Mouse (Mus musculus) lung, embryonic 14.5 days (tissue): ENCODE results near the gene Ttc3. TPM values are rescaled to one million over a fixed set of nuclear protein-coding genes. Genes with fewer than 3 reads are reported as not detected.

ENCODE experiments used
- ATAC-seq: fragments of 200-750 bp; cut with Nextera tagmentation; 2 replicates; pipeline ENCODE4 v1.8.0; 2017; ENCODE audit warnings: mild to moderate bottlenecking, moderate TSS enrichment, moderate library complexity; ENCODE audit not compliant: insufficient read depth
- DNase-seq: peaks from one replicate; pipeline ENCODE4 v3.0.0-alpha.2; 2015
- H3K27ac ChIP-seq: fragments of 300-500 bp; sonication (generic); 2 replicates; pipeline ENCODE4 v1.5.1; 2014; ENCODE audit warnings: low read depth, mild to moderate bottlenecking, moderate library complexity
- H3K27me3 ChIP-seq: fragments of 300-500 bp; sonication (generic); 2 replicates; pipeline ENCODE4 v1.6.1; 2014; ENCODE audit warnings: low read length, control low read depth; ENCODE audit not compliant: insufficient read depth
- H3K36me3 ChIP-seq: fragments of 300-500 bp; sonication (generic); 2 replicates; pipeline ENCODE4 v1.6.1; 2014; ENCODE audit warnings: control low read depth; ENCODE audit not compliant: insufficient read depth
- H3K4me1 ChIP-seq: fragments of 300-500 bp; sonication (generic); 2 replicates; pipeline ENCODE4 v1.6.1; 2014; ENCODE audit warnings: antibody characterized with exemption, control low read depth; ENCODE audit not compliant: insufficient read depth
- H3K4me2 ChIP-seq: fragments of 300-500 bp; sonication (generic); 2 replicates; pipeline ENCODE4 v1.6.1; 2014; ENCODE audit warnings: mild to moderate bottlenecking
- H3K4me3 ChIP-seq: fragments of 300-500 bp; sonication (generic); 2 replicates; pipeline ENCODE4 v1.5.1; 2014; ENCODE audit warnings: low read depth, low read length
- H3K9ac ChIP-seq: fragments of 300-500 bp; sonication (generic); 2 replicates; pipeline ENCODE4 v1.6.1; 2014
- H3K9me3 ChIP-seq: fragments of 300-500 bp; sonication (generic); 2 replicates; pipeline ENCODE4 v1.6.1; 2016; ENCODE audit warnings: low read depth, low read length, control low read depth
- CTCF ChIP-seq: IDR thresholded peaks from 2 replicates; pipeline ENCODE4 v1.5.1; 2016; ENCODE audit warnings: antibody characterized with exemption, low read depth
- WGBS: fragments of 180-500 bp; shearing (Covaris S2); extraction: QIAGEN DNeasy Blood & Tissue Kit; methylation state at CpG from one replicate; pipeline ENCODE4 v1.1.7; 2014; 5-methylcytosine and 5-hydroxymethylcytosine counted together
- polyA plus RNA-seq: library from polyadenylated mRNA; unstranded; fragments of >200 nt; fragmentation: Nextera tagmentation; extraction: Ambion mirVana; gene quantifications from 2 replicates; pipeline ENCODE4 v1.2.1, GENCODE M21; 2014

The Ttc3 gene
- polyA plus RNA-seq, 1 experiment from 2014 or later: 215 TPM

DNA sequence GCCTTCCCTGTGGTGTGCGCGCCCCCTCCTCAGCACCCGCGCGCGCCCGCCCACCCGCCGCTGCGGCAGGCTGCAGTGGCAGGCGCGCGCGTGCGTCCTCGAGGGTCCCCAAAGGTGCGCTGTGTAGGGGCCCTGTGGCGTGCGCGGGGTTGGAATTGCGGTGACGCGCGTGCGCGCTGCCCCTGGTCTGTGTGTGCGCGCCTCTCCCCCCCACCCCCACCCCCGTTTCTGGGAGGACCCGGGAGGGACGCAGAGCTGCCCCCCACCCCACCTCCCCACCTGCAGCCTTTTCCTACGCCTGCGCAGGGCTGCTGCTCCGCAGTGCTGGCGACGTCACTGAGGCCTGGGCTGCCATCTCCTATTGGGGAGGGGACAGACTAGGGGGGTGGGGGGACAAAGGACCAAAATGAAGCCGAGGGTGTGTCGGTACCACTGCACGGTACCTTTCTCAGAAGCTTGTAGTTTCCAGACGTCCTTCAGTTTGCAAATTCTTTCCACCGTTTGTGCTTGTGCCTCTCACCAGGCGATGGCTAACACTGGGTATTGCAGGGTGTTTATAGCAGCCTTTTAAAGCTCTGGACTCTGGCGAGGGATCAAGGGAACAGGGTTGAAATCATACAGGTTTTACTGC is 998 bp downstream of the Ttc3 start, which contains the start of gene Pigp:
Gene Pigp, minus strand, starts transcription at position 542 of the 631 bp plus-strand sequence.
- no peaks in the 10 kb centered on the region for H3K9me3 ChIP-seq
- peak within 1 kb of the TSS; percentile 94 for H3K4me3 ChIP-seq

GRCm38 (mm10) chr16:94379386-94379785 is 9.0 kb downstream of the Ttc3 start:
- no peak for TF ChIP-seq CTCF
- no peak overlapping the region for H3K4me3 ChIP-seq
- H3K27me3 ChIP-seq: no peaks in the 10 kb centered on the region
- H3K9me3 ChIP-seq: no peaks in the 10 kb centered on the region
- ATAC-seq (no peak), DNase-seq (no peak)
- no peak overlapping the region for H3K9ac ChIP-seq
- whole genome bisulfite sequencing: 76% methylated on average over 1 of the region's 1 CpGs
- no peak overlapping the region for H3K4me2 ChIP-seq
- no peak overlapping the region for H3K27ac ChIP-seq
- peaks cover 2% of the 10 kb centered on the region; the same call in 1 of the 2 replicates for H3K4me1 ChIP-seq
- no peaks in the 10 kb centered on the region; the same call in 1 of the 2 replicates for H3K36me3 ChIP-seq

More for the DNA sequence above, 998 bp downstream of the Ttc3 start, which contains the start of gene Pigp:
- peak within 1 kb of the TSS; percentile 92 for H3K9ac ChIP-seq
- H3K27ac ChIP-seq: peak within 1 kb of the TSS; percentile 96
- H3K27me3 ChIP-seq: no peaks in the 10 kb centered on the region
- peak within 1 kb of the TSS; percentile 85 for H3K4me2 ChIP-seq
- ATAC-seq (peak; percentile 78), DNase-seq (peak; percentile 77)
- under 1% methylated on average over 33 of the region's 43 CpGs for WGBS
- peak; percentile 42 for TF ChIP-seq CTCF
- peaks cover 10% of the 10 kb centered on the region; the same call in 1 of the 2 replicates for H3K4me1 ChIP-seq
- 0 out of 2 replicates have a peak, but pooled peaks cover 6% of the 10 kb centered on the region for H3K36me3 ChIP-seq

DNA sequence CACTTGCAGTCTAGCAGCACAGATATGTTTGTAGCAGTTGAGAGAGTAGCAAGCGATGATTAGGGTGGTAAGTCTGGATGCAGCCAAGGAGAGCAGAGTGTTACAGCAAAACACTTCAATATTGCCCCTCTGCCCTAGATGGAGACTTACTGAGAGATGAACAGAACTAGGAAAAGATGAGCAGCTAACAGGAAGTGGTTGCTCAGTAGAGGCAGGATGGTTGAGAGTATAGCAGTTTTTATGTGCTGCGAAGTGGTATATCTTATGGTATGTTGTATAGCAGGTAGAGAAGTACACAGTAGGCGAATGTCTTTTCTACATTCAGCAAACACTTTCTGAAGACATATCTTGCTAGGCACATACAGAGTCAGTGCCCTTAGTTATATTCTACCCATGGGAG is 12.9 kb downstream of the Ttc3 start:
- no peak for ATAC-seq
- Histone ChIP-seq H3K27ac (no peak overlapping the region), H3K9ac (no peak overlapping the region), H3K9me3 (no peaks in the 10 kb centered on the region), H3K36me3 (peaks cover 7% of the 10 kb centered on the region; the same call in 1 of the 2 replicates), H3K4me2 (no peak overlapping the region), H3K4me3 (no peak overlapping the region), H3K27me3 (no peaks in the 10 kb centered on the region), H3K4me1 (peaks cover 2% of the 10 kb centered on the region; the same call in 1 of the 2 replicates)
- DNase-seq: no peak
- 92% methylated on average over 3 of the region's 3 CpGs for WGBS
- TF ChIP-seq CTCF: no peak

DNA sequence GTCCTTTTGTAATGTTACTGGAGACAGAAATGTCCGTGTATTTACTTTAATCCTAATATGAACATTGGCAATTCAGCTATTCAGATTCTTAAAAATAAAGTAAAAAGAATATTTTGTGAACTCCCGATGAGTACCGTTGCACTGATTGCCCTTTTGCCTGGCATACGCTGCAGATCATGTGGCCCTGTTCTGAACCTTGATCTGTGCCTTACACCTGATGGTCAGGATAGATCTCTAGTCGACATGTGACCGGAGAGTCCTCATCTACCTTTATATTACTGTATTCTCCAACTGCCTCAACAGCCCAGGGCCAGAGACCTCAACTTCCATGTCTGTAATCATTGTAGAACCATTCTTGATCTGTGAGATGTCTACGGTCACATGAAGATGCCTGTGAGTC is 17.3 kb downstream of the Ttc3 start:
- H3K4me1 ChIP-seq: no peaks in the 10 kb centered on the region
- H3K4me3 ChIP-seq: no peak overlapping the region
- DNase-seq (no peak), ATAC-seq (no peak)
- no peak overlapping the region for H3K4me2 ChIP-seq
- H3K9ac ChIP-seq: no peak overlapping the region
- 92% methylated on average over 7 of the region's 7 CpGs for WGBS
- no peak for TF ChIP-seq CTCF
- H3K27ac ChIP-seq: no peak overlapping the region
- H3K36me3 ChIP-seq: peaks cover 7% of the 10 kb centered on the region; the same call in 1 of the 2 replicates
- H3K27me3 ChIP-seq: no peaks in the 10 kb centered on the region
- no peaks in the 10 kb centered on the region for H3K9me3 ChIP-seq

DNA sequence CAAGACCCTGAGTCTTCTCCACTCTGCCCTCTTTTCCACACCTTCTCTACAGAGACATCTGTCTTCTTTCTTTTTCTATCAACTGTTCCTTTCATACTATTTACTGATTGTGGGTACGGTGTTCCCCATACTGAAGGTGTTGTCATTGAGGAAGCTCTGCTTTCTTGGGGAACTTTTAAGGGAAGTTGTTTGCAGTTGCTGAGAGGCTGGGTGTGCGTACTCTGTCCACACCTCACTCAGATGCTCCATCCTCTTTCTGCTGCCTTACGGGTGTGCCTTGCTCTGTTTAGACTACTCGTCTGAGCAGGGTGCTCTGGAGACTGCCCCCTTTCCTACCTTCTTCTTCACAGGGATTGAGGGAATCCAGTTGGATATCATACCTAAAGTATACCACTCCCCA is 21.9 kb downstream of the Ttc3 start:
- no peak overlapping the region for H3K4me3 ChIP-seq
- no peaks in the 10 kb centered on the region for H3K27me3 ChIP-seq
- 73% methylated on average over 4 of the region's 4 CpGs for WGBS
- ATAC-seq (no peak), DNase-seq (no peak)
- TF ChIP-seq CTCF: no peak
- no peak overlapping the region for H3K9ac ChIP-seq
- no peak overlapping the region for H3K4me2 ChIP-seq
- no peak overlapping the region for H3K27ac ChIP-seq
- H3K4me1 ChIP-seq: no peaks in the 10 kb centered on the region
- peaks cover 25% of the 10 kb centered on the region; the same call in 1 of the 2 replicates for H3K36me3 ChIP-seq
- no peaks in the 10 kb centered on the region for H3K9me3 ChIP-seq

DNA sequence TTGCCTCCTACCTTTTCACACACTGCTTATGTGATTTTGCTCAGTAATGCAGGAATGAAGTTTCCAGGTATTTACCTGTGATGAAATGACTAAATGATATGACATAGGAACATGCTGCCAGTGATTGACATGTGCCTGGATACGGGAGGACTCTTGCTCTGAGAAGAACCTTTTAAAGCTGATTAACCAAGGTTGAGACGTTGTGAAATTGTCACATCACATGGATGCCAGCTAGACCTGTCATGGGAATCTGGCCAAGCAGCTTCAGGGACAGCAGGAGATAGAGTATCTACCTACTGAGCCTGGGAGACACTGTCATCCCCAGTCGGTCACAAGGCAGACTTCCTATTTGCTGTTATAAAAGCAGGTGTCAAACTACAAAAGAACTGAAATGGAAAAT is 24.6 kb downstream of the Ttc3 start:
- DNase-seq: no peak
- no peaks in the 10 kb centered on the region for H3K9me3 ChIP-seq
- H3K27me3 ChIP-seq: no peaks in the 10 kb centered on the region
- no peak for TF ChIP-seq CTCF
- ATAC-seq: no peak
- no peak overlapping the region for H3K27ac ChIP-seq
- H3K4me1 ChIP-seq: no peaks in the 10 kb centered on the region
- no peak overlapping the region for H3K9ac ChIP-seq
- no peak overlapping the region for H3K4me2 ChIP-seq
- H3K36me3 ChIP-seq: peaks cover 25% of the 10 kb centered on the region; the same call in 1 of the 2 replicates
- H3K4me3 ChIP-seq: no peak overlapping the region
- 65% methylated on average over 3 of the region's 3 CpGs for WGBS

- Histone ChIP-seq H3K27ac (no peak overlapping the region), H3K4me3 (no peak overlapping the region), H3K36me3 (peaks cover 25% of the 10 kb centered on the region; the same call in 1 of the 2 replicates), H3K27me3 (no peaks in the 10 kb centered on the region), H3K9me3 (no peaks in the 10 kb centered on the region), H3K9ac (no peak overlapping the region), H3K4me2 (no peak overlapping the region), H3K4me1 (no peaks in the 10 kb centered on the region)
- WGBS: 73% methylated on average over 7 of the region's 7 CpGs
- no peak for TF ChIP-seq CTCF
- no peak for DNase-seq
- ATAC-seq: no peak
These were observed 26.2 kb downstream of the Ttc3 start for GRCm38 (mm10) chr16:94396641-94397040.
